Mouse (Mus musculus) cerebellum, adult 2 months (tissue): ENCODE results near the gene Snrnp25. TPM values are rescaled to one million over a fixed set of nuclear protein-coding genes. Genes with fewer than 3 reads are reported as not detected.
"Not testable (repeated sequence)": the region's sequence is repeated elsewhere in the genome, so short reads cannot be mapped to it uniquely, and the experiment has no call there.

Source experiments
- DNase-seq, 2 experiments: peaks; one replicate each; pipeline ENCODE4 v3.0.0; 2021
- H3K27ac ChIP-seq: fragments of 200-500 bp; 2 replicates; pipeline ENCODE4 v1.5.1; 2012; ENCODE audit warnings: low read length, control low read depth, inconsistent platforms; ENCODE audit not compliant: insufficient read depth
- H3K27me3 ChIP-seq: fragments of 200-500 bp; 2 replicates; pipeline ENCODE4 v1.6.1; 2012; ENCODE audit warnings: inconsistent platforms, mild to moderate bottlenecking, low read length, moderate library complexity; ENCODE audit not compliant: control insufficient read depth, insufficient read depth
- H3K4me1 ChIP-seq: fragments of 200-500 bp; 2 replicates; pipeline ENCODE4 v1.6.1; 2011; ENCODE audit warnings: low read length; ENCODE audit not compliant: control insufficient read depth, insufficient read depth
- H3K4me3 ChIP-seq: fragments of 200-500 bp; replicated peaks from 2 replicates; pipeline ENCODE3; 2011; ENCODE audit warnings: mild to moderate bottlenecking, low read depth, low read length, control low read depth; ENCODE audit not compliant: insufficient read depth
- CTCF ChIP-seq: fragments of 200-500 bp; IDR thresholded peaks from 2 replicates; pipeline ENCODE4 v1.5.1; 2011; ENCODE audit warnings: low read depth, mild to moderate bottlenecking, control low read depth, low read length, moderate library complexity, borderline replicate concordance; ENCODE audit not compliant: insufficient read depth
- POLR2A ChIP-seq: fragments of 200-500 bp; IDR thresholded peaks from 2 replicates; pipeline ENCODE4 v1.6.1; 2011; ENCODE audit warnings: low read length, control low read depth, borderline replicate concordance; ENCODE audit not compliant: insufficient read depth
- WGBS: fragments of 180-500 bp; shearing (Covaris S2); methylation state at CpG from one replicate; pipeline ENCODE4 v1.1.7; 2018; 5-methylcytosine and 5-hydroxymethylcytosine counted together
- polyA plus RNA-seq: library from polyadenylated mRNA; depleted of rRNA; stranded (reverse); fragments of >200 nt; gene quantifications from 2 replicates; pipeline ENCODE4 v1.2.3, GENCODE M21; 2012

The Snrnp25 gene
- polyA plus RNA-seq, 1 experiment: 51.5 TPM

DNA sequence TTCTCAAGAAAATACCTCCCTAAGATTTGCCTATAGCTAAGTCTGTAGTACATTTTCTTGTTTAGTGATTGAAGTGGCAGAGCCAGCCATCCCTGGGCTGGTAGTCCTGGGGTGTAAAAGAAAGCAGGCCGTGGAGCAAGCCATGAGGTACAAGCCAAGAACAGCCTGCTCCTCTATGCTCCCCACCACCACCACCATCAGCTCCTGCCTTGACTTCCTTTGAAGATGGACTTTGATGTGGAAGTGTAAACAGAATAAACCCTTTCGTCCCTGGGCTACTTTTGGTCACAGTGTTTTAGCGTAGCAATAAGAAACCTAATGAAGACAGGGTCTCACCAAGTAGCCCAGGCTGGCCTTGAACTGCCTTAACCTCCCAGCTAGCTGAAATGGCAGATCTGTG lies 7.4 kb upstream of the Snrnp25 start:
- WGBS: 71% methylated on average over 3 of the region's 3 CpGs
- Histone ChIP-seq H3K27ac (no peak overlapping the region), H3K4me1 (peaks cover under 1% of the 10 kb centered on the region), H3K4me3 (no peak overlapping the region), H3K27me3 (no peaks in the 10 kb centered on the region)
- TF ChIP-seq POLR2A: no peak
- TF ChIP-seq CTCF: no peak
- DNase-seq: no peak

DNA sequence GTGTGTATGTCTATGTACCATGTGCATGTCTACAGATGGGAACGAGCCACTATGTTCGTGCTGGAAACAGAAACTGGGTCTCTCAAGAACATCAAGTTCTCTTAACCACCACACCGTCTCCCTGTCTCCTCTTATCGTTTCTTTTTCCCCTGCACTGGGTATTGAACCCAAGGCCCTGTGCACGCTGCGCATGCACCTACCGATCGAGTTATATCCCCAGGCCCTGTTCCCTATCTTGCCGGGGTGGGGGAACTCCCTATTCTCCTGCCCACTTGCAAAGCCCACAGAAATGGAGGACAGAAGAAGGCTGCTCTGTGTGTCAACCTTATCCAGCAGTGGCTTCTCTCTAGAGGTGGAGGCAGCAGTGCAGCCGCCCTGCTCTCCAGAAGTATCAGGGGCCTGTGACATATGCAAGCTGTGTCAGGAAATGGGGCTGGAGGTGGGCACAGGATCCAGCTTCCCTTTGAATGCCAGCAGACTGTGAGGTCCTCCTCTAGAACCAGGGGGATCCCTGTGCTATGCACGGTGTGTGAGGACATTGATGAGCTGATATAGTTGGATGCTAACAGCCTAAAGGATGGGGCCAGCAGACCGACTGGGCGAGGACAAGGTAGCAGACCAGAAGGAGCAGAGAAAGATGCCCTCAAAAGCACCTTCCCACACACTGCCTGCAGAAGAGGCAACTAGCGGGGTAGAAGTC lies 6.8 kb upstream of the Snrnp25 start:
- Histone ChIP-seq H3K27ac (no peak overlapping the region), H3K27me3 (no peaks in the 10 kb centered on the region), H3K4me3 (no peak overlapping the region), H3K4me1 (no peaks in the 10 kb centered on the region)
- WGBS: 77% methylated on average over 14 of the region's 14 CpGs
- TF ChIP-seq POLR2A (no peak), CTCF (no peak)
- no peak for DNase-seq

DNA sequence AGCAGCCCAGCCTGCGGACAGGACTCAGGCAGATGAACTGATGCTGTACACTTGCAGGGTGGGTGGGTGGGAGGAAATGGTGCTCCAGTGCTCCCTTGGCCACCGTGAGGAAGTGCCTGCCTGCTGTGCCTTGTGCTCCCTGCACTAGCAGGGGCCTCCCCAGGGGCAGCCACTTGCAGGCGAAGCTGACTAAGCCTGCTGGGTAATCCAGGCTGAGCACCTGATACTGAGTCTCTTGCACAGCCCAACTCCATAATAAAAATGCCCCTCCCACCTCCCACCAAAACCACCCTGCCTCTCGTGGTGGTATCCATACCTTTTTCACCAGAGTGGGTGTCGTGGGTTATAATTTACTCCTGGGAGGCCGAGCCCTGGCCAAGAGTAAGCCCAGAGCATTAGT lies 6.0 kb upstream of the Snrnp25 start:
- WGBS: 51% methylated on average over 6 of the region's 6 CpGs
- Histone ChIP-seq H3K27ac (no peak overlapping the region), H3K4me1 (no peaks in the 10 kb centered on the region), H3K27me3 (no peaks in the 10 kb centered on the region), H3K4me3 (no peak overlapping the region)
- no peak for DNase-seq
- TF ChIP-seq POLR2A (no peak), CTCF (no peak)

DNA sequence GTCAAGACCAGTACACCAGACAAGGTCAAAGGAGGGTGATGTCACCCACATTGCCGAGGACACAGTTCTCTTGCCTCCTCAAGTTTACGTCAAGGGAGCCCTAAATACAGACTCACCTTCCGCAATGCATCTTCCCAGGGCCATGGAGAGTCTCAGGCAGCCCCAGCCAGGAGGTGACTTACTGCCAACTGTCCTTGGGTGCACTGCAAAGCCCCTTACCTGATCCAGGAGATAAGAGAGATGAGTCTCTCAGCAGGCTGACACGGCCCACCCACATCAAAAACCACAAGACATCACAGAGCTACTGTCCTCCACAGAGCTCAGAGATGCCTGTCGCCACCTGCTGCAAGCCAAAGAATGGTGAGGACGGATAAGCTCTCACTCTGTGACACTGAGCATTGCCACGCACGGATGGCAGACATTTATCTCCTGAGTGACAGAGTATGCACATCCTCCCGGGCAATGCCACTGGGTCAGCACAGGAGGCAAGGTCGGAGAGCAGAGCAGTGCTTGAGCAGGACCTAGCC lies 5.1 kb upstream of the Snrnp25 start, which contains the start of gene Il9r:
TSS of gene Il9r (minus strand) at position 205 of the 527 bp plus-strand sequence.
- Histone ChIP-seq H3K27me3 (no peaks in the 10 kb centered on the region), H3K4me3 (no peak within 1 kb of the TSS), H3K27ac (no peak within 1 kb of the TSS), H3K4me1 (no peaks in the 10 kb centered on the region)
- WGBS: 72% methylated on average over 10 of the region's 10 CpGs
- no peak for TF ChIP-seq CTCF
- TF ChIP-seq POLR2A: no peak
- DNase-seq: no peak

DNA sequence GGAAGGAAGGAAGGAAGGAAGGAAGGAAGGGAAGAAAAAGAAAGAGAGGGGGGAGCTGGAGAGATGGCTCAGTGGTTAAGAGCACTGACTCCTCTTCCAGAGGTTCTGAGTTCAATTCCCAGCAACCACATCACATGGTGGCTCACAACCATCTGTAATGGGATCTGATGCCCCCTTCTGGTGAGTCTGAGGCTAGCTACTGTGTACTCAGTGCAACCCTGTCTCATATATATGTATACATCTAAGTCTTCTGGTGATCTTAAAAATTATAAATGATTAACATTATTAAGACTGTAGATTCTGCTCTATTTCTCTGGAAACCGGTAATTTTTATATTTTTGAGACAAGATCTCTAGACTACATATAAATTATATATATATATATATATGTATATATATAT lies 4.2 kb upstream of the Snrnp25 start:
- H3K27ac ChIP-seq, H3K27me3 ChIP-seq, H3K4me1 ChIP-seq, DNase-seq, H3K4me3 ChIP-seq: not testable (repeated sequence)
- WGBS: 69% methylated on average over 1 of the region's 1 CpGs

DNA sequence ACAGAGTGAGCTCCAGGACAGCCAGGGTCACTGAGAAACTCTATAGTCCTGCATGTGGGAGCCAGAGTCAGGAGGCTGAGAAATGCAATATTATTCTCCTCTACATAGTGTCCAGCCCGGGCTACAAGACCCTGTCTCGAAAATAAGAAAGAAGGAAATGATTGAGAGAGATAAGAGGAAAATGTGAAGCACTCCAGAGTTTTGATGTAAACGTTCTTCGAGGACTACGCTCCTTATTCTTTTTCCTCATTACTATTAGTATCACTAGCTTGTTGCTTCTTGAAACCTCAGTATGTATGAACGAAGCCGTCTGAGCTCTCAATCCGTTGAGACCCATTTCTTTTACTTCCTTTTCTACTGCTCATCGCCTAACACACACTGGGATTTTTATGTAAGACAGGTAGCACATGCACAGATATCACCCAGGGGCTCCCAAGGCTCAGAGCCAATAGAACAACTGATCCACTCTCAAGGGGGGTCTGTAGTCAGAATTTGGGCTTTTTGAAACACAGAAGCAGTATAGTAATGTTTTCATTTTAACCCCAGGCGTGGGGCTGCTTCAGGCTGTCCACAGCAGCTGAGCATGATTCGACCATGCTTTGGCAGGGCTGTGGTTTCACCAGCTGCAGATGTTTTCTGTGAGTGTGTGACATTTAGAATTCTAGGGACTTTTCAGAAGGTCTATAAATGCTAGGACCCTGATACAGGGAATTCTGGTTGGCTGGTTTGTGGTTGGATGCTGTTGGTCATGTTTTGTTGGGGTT lies 3.1 kb upstream of the Snrnp25 start:
- H3K4me1 ChIP-seq: no peaks in the 10 kb centered on the region
- WGBS: 76% methylated on average over 11 of the region's 11 CpGs
- no peak for DNase-seq
- H3K4me3 ChIP-seq: no peak overlapping the region
- H3K27ac ChIP-seq: no peak overlapping the region
- H3K27me3 ChIP-seq: no peaks in the 10 kb centered on the region
- TF ChIP-seq POLR2A (no peak), CTCF (no peak)

DNA sequence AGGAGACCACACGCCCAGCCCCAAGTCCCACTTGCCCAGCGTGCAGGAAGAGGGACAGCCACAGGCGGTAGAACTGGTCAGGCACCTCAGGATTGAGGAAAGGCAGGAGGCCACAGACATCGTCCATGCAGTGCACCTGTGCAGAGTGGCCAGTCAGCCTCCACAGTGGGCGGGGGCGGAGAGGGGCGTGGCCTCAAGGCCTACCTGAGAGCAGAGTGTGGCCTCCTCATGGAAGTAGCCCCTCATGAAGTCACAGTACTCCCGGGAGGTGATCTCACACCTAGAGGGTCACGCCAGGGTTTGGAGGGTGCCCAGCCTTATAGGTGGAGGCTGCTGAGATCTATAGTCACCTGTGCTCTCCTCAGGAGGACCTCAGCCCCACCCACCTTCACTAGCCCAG lies 5.4 kb downstream of the Snrnp25 start:
- 83% methylated on average over 9 of the region's 9 CpGs for WGBS
- Histone ChIP-seq H3K4me1 (no peaks in the 10 kb centered on the region), H3K27me3 (no peaks in the 10 kb centered on the region), H3K4me3 (no peak overlapping the region), H3K27ac (no peak overlapping the region)
- no peak for DNase-seq
- TF ChIP-seq POLR2A (no peak), CTCF (no peak)

DNA sequence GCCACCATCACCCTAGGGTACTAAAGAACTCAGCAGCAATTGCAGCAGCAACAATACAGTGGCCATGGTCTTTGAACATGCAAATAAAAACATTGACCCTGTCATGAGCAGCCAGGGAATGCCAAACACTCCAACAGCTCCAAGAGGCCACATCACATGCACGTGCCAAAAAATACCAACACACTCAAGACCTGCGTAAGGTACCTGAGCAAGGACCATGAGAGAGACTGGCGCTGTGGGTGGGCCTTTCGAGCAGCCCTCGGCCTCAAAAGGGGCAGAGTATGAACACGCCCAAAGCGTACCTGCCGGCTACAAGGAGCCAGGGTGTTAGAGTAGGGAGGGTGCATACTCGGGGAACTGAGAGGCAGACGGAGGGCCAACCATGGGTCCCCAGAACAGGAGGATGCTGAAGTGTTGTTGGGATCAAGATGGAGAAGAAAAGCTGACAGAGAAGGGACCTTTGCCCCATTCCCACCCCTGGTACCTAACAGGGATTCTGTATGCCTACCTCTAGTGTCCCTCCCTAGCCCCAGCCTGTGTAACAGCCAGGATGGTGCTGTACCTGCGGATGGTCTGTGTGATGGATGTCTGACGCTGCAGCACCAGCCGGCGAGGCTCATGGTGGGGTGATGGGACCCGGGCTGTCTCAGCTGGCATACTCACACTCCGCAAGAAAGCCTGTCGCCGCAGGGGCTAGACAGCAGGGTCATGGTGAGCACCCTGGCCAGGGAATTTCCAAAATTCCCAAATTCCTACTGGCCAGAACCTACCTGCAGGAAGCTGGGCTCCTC lies 10.4 kb downstream of the Snrnp25 start:
- H3K27ac ChIP-seq: no peak overlapping the region
- no peak for TF ChIP-seq CTCF
- TF ChIP-seq POLR2A: no peak
- no peak for DNase-seq
- 91% methylated on average over 18 of the region's 18 CpGs for WGBS
- H3K27me3 ChIP-seq: no peaks in the 10 kb centered on the region
- no peak overlapping the region for H3K4me3 ChIP-seq
- H3K4me1 ChIP-seq: 0 out of 2 replicates have a peak, but pooled peaks cover 3% of the 10 kb centered on the region
